Mouse (Mus musculus): ENCODE results near the gene Rhoh. TPM values are rescaled to one million over a fixed set of nuclear protein-coding genes. Genes with fewer than 3 reads are reported as not detected.

Gene Rhoh
- polyA plus RNA-seq, 1 experiment from 2014 or later: 16.8 TPM

DNA sequence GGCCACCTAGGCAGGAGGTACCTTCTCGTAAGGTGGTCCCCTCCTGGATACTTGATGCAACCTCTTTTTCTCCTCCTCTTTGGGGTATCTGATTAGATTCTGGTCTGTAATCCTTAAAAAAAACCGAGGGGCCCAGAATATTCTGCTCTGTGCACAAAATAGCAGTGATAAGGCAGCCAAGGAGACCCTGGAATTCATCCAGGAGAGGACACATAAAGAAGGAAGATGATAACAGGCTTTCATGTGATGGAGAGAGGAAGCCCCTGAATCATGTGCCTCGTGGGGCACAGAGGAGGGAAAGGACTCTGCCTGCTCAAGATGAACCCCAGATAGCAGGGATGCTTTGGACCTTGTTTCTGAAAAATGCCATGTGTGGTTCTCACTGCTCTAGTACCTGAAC is 17.4 kb downstream of the Rhoh start:
- Histone ChIP-seq H3K4me3 (ENCODE audit: low read length) (no peak overlapping the region), H3K9me3 (replicated peaks; ENCODE audit: control insufficient read depth, low read length) (no peaks in the 10 kb centered on the region), H3K36me3 (ENCODE audit: control insufficient read depth, insufficient read depth) (no peaks in the 10 kb centered on the region), H3K27ac (ENCODE audit: low read length) (no peak overlapping the region), H3K9ac (ENCODE audit: low read length) (no peak overlapping the region), H3K27me3 (ENCODE audit: control insufficient read depth, insufficient read depth, low read length) (no peaks in the 10 kb centered on the region), H3K4me2 (ENCODE audit: low read depth, low read length) (no peak overlapping the region), H3K4me1 (ENCODE audit: control insufficient read depth, insufficient read depth, low read length) (no peaks in the 10 kb centered on the region)
- ATAC-seq (replicated peaks; ENCODE audit: extremely low read depth, insufficient read depth, low FRiP score): no peak
- WGBS: 39% methylated on average over 3 of the region's 3 CpGs

DNA sequence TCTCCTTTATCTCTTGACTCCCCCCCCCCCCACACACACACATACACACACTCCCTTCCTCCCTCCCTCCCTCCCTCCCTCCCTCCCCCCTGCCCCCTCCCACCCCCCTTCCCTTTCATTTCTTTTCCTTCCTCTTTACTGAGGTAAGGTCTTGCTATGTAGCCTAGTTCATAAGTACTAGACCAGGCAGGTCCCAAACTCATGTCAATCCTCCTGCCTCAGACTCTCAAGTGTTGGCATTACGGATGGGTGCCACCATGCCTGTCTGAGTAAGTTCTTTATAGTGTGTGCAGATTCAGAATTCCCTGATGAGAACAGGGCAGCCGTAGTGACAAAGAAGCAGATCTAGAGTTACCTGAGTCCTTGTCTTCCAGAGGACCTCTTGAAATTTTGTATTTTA is 20.2 kb downstream of the Rhoh start:
- Histone ChIP-seq H3K9ac (ENCODE audit: low read length) (no peak overlapping the region), H3K27ac (ENCODE audit: low read length) (no peak overlapping the region), H3K4me1 (ENCODE audit: control insufficient read depth, insufficient read depth, low read length) (no peaks in the 10 kb centered on the region), H3K9me3 (replicated peaks; ENCODE audit: control insufficient read depth, low read length) (no peaks in the 10 kb centered on the region), H3K4me2 (ENCODE audit: low read depth, low read length) (no peak overlapping the region), H3K36me3 (ENCODE audit: control insufficient read depth, insufficient read depth) (no peaks in the 10 kb centered on the region), H3K27me3 (ENCODE audit: control insufficient read depth, insufficient read depth, low read length) (no peaks in the 10 kb centered on the region), H3K4me3 (ENCODE audit: low read length) (no peak overlapping the region)
- WGBS: 95% methylated on average over 2 of the region's 2 CpGs
- ATAC-seq (replicated peaks; ENCODE audit: extremely low read depth, insufficient read depth, low FRiP score): no peak

DNA sequence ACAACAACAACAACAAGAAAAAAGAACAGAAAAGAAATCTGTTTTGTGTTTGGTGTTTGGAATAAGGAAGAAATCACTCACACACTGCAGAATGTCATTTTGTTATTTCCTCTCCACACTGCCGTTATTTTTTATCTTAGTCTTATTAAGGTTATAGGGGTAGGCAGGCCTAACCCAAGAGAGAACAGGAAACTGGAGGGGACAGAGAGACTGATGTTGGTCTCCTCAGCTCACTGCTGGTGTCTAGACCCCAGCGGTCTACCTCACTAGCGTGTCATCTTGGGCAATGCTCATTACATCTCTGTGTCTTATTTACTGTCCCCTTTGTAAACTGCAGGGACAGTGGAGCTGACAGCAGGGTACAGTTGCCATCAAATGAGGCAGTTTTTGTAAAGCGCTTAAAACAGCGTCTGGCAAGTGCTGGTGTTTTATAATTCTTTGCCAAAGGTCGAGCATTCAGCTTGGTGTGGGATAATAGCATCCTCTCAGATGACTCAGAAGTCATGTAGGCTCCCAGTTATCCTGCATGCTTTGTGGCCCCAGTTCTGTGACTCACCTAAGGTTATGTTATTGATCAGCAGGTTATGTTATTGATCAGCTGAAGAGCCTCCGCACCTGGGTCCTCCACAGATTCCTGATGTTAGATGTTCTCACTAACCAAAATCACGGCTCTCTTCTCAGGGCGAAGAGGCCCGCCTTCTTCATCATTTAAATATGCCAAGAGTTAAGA is 21.6 kb downstream of the Rhoh start:
- H3K36me3 ChIP-seq (ENCODE audit: control insufficient read depth, insufficient read depth): no peaks in the 10 kb centered on the region
- no peak overlapping the region for H3K4me2 ChIP-seq (ENCODE audit: low read depth, low read length)
- WGBS: 82% methylated on average over 10 of the region's 10 CpGs
- no peak overlapping the region for H3K4me3 ChIP-seq (ENCODE audit: low read length)
- no peaks in the 10 kb centered on the region for H3K27me3 ChIP-seq (ENCODE audit: control insufficient read depth, insufficient read depth, low read length)
- H3K9me3 ChIP-seq (replicated peaks; ENCODE audit: control insufficient read depth, low read length): no peaks in the 10 kb centered on the region
- H3K4me1 ChIP-seq (ENCODE audit: control insufficient read depth, insufficient read depth, low read length): no peaks in the 10 kb centered on the region
- no peak overlapping the region for H3K9ac ChIP-seq (ENCODE audit: low read length)
- ATAC-seq (replicated peaks; ENCODE audit: extremely low read depth, insufficient read depth, low FRiP score): no peak
- H3K27ac ChIP-seq (ENCODE audit: low read length): no peak overlapping the region

DNA sequence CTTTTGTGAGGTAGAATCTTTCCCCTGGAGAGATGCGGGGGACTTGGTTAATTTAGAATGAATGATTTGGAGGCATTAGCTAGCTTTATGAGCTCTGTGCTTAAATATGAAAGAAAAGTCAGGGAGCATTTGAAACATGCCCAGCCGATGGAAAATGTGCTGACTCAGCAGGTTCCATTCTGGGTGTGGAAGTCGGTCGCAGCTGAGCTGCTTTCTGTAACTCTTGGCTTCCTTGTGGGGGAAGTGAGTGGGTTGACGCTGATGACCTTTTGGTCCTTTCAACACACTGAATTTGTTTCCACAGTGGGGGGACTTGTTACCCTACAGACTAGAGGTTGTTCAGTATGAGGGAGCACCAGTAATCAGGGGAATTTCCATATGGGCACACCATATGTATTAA is 22.3 kb downstream of the Rhoh start:
- Histone ChIP-seq H3K9me3 (replicated peaks; ENCODE audit: control insufficient read depth, low read length) (no peaks in the 10 kb centered on the region), H3K27ac (ENCODE audit: low read length) (no peak overlapping the region), H3K4me1 (ENCODE audit: control insufficient read depth, insufficient read depth, low read length) (no peaks in the 10 kb centered on the region; the same call in 1 of the 2 replicates), H3K27me3 (ENCODE audit: control insufficient read depth, insufficient read depth, low read length) (no peaks in the 10 kb centered on the region), H3K9ac (ENCODE audit: low read length) (no peak overlapping the region), H3K4me2 (ENCODE audit: low read depth, low read length) (no peak overlapping the region), H3K4me3 (ENCODE audit: low read length) (no peak overlapping the region), H3K36me3 (ENCODE audit: control insufficient read depth, insufficient read depth) (no peaks in the 10 kb centered on the region)
- 46% methylated on average over 5 of the region's 5 CpGs for WGBS
- ATAC-seq (replicated peaks; ENCODE audit: extremely low read depth, insufficient read depth, low FRiP score): no peak

DNA sequence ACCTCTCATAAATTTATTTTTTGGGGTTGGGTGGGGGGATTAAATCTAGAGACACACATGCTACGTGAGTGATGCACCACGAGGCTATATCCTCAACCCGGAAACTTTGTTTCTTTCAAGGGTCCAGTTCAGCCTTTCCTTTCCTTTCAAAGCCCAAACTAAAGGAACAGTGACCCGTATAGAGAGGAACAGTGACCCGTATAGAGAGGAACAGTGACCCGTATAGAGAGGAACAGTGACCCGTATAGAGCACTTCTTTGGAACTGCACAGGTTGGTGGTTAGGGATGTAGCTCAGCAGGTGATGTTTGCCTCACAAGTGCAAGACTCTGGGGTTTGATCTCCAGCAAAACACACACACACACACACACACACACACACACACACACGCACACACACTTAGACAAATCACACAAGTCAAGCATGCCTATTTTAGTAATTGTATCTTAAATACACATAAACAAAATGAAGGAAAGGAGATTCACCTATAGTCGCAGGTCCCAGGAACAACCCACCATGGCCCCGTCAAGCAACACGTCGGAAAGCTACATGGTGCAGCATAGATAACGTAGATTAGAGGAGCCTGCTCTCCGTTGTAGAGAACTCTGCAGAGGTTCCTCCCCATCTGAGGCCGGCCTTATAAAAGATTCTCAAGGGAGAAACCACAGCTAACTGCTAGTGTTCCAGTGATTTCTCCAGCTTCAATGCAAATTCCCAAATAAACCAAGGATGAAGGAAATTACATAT is 24.9 kb downstream of the Rhoh start:
- H3K4me1 ChIP-seq (ENCODE audit: control insufficient read depth, insufficient read depth, low read length): peaks cover 8% of the 10 kb centered on the region
- H3K27me3 ChIP-seq (ENCODE audit: control insufficient read depth, insufficient read depth, low read length): no peaks in the 10 kb centered on the region
- no peaks in the 10 kb centered on the region for H3K9me3 ChIP-seq (replicated peaks; ENCODE audit: control insufficient read depth, low read length)
- H3K36me3 ChIP-seq (ENCODE audit: control insufficient read depth, insufficient read depth): no peaks in the 10 kb centered on the region
- H3K4me3 ChIP-seq (ENCODE audit: low read length): no peak overlapping the region
- H3K9ac ChIP-seq (ENCODE audit: low read length): no peak overlapping the region
- no peak overlapping the region for H3K4me2 ChIP-seq (ENCODE audit: low read depth, low read length)
- 75% methylated on average over 15 of the region's 15 CpGs for WGBS
- no peak overlapping the region for H3K27ac ChIP-seq (ENCODE audit: low read length)
- ATAC-seq (replicated peaks; ENCODE audit: extremely low read depth, insufficient read depth, low FRiP score): no peak

DNA sequence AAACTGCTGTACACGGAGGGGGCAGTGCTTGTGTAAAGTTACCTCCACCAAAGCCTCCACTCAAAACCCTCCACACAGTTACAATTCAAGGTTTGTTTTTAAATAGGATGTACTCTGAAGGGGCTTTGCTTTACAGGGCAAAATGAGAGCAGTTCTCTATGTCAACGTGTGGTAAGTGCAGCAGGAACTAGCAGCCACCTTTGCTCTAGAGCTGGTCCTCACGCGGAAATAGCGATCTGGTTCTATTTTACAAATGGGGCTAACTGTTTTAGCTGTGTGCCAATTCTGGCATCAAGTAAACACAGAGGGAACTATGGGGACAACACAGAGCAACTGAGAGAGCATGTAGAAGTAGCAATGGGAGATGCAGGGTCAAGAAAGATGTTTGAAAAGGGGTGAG is 27.1 kb downstream of the Rhoh start:
- Histone ChIP-seq H3K4me3 (ENCODE audit: low read length) (no peak overlapping the region), H3K9me3 (replicated peaks; ENCODE audit: control insufficient read depth, low read length) (no peaks in the 10 kb centered on the region), H3K27ac (ENCODE audit: low read length) (no peak overlapping the region), H3K4me2 (ENCODE audit: low read depth, low read length) (no peak overlapping the region), H3K4me1 (ENCODE audit: control insufficient read depth, insufficient read depth, low read length) (peaks cover 8% of the 10 kb centered on the region), H3K9ac (ENCODE audit: low read length) (no peak overlapping the region), H3K27me3 (ENCODE audit: control insufficient read depth, insufficient read depth, low read length) (no peaks in the 10 kb centered on the region), H3K36me3 (ENCODE audit: control insufficient read depth, insufficient read depth) (no peaks in the 10 kb centered on the region)
- WGBS: 87% methylated on average over 5 of the region's 5 CpGs
- ATAC-seq (replicated peaks; ENCODE audit: extremely low read depth, insufficient read depth, low FRiP score): no peak

DNA sequence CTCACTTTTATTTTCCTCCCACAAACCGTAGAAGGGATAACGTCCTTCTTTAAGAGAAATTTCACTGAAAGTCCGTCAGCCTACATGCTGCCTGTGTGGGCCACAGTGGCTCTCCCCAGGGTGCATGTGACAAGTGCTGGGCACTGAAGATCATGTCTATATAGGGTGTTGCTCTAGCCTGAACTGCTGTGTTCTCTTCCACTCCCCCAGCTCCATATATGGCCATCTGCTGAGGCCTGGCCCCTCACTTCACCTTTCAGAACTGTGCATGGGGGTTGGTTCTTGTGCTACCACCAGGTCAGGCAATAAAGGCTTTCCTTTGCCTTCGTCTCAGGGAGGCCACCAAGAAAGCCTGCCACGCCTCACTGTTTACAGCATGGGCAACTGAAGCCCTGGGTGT is 28.0 kb downstream of the Rhoh start:
- Histone ChIP-seq H3K4me3 (ENCODE audit: low read length) (no peak overlapping the region), H3K9me3 (replicated peaks; ENCODE audit: control insufficient read depth, low read length) (no peaks in the 10 kb centered on the region), H3K9ac (ENCODE audit: low read length) (no peak overlapping the region), H3K4me2 (ENCODE audit: low read depth, low read length) (no peak overlapping the region), H3K36me3 (ENCODE audit: control insufficient read depth, insufficient read depth) (no peaks in the 10 kb centered on the region), H3K4me1 (ENCODE audit: control insufficient read depth, insufficient read depth, low read length) (peaks cover 8% of the 10 kb centered on the region), H3K27ac (ENCODE audit: low read length) (no peak overlapping the region), H3K27me3 (ENCODE audit: control insufficient read depth, insufficient read depth, low read length) (no peaks in the 10 kb centered on the region)
- WGBS: 63% methylated on average over 5 of the region's 5 CpGs
- ATAC-seq (replicated peaks; ENCODE audit: extremely low read depth, insufficient read depth, low FRiP score): 0 out of 2 replicates have a peak, but pooled peaks have one; percentile 78

DNA sequence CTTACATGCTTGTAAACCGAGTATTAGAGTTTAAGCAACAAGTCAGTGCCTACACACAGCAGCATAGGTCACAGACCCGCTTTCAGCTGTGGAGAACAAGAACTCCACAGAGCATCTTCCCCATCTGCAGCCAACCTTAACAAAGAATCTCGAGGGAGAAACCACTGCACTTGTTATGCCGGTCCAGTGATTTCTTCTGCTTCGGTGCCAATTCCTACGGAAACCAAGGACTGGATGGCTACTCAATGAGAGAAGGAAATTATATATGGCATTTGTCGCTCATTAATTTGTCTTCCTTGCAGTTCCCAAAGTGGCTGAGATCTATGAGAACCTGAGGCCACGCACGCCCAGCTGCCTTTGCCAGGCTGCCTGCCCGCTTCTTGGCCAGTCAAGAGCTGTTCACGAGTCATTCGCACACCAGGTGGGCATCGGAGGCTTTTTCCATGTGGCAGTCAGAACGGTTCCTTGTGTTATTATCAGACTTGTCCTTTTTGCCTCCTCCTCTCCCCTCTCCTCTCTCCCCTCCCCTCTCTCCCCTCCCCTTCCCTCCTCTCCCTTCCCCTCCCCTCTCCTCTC is 30.3 kb downstream of the Rhoh start:
- no peak overlapping the region for H3K9ac ChIP-seq (ENCODE audit: low read length)
- ATAC-seq (replicated peaks; ENCODE audit: extremely low read depth, insufficient read depth, low FRiP score): no peak
- H3K36me3 ChIP-seq (ENCODE audit: control insufficient read depth, insufficient read depth): no peaks in the 10 kb centered on the region
- 85% methylated on average over 14 of the region's 14 CpGs for WGBS
- H3K4me1 ChIP-seq (ENCODE audit: control insufficient read depth, insufficient read depth, low read length): peaks cover 24% of the 10 kb centered on the region
- H3K27me3 ChIP-seq (ENCODE audit: control insufficient read depth, insufficient read depth, low read length): no peaks in the 10 kb centered on the region
- no peak overlapping the region for H3K4me2 ChIP-seq (ENCODE audit: low read depth, low read length)
- H3K9me3 ChIP-seq (replicated peaks; ENCODE audit: control insufficient read depth, low read length): no peaks in the 10 kb centered on the region
- H3K27ac ChIP-seq (ENCODE audit: low read length): no peak overlapping the region
- H3K4me3 ChIP-seq (ENCODE audit: low read length): no peak overlapping the region

DNA sequence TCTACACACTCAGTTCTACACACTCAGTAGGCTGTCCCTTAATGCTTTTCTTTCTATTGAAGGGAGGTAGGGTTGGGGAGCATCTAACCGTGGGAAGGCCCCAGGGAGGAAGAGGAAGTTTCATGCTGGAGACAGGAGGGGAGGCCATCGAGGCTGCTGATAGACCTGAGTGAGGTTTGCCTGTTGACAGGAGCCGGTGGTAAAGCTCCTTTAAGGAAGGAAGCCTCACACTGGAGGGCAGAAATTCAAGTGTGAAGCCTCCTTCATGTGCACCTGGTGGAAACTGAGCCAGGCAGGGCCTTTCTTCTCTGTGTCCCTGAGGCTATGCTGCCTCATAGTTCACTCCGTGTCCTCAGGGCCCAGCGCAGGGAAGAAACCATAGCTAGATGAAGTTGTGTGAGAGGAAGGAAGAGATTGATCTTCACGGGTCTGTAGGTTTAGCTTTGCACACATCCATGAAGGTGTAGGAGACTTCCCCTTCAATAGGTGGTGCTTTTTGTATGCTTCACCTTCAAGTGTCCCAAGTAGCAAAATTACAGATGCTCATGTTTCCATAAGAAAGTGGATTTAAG is 34.2 kb downstream of the Rhoh start:
- 63% methylated on average over 6 of the region's 6 CpGs for WGBS

More for the DNA sequence above, 34.2 kb downstream of the Rhoh start:
- Histone ChIP-seq H3K9ac (ENCODE audit: low read length) (no peak overlapping the region), H3K4me3 (ENCODE audit: low read length) (no peak overlapping the region), H3K36me3 (ENCODE audit: control insufficient read depth, insufficient read depth) (no peaks in the 10 kb centered on the region), H3K27me3 (ENCODE audit: control insufficient read depth, insufficient read depth, low read length) (no peaks in the 10 kb centered on the region), H3K9me3 (replicated peaks; ENCODE audit: control insufficient read depth, low read length) (no peaks in the 10 kb centered on the region), H3K27ac (ENCODE audit: low read length) (peak overlapping the region; percentile 66; the same call in 1 of the 2 replicates), H3K4me1 (ENCODE audit: control insufficient read depth, insufficient read depth, low read length) (peaks cover 21% of the 10 kb centered on the region), H3K4me2 (ENCODE audit: low read depth, low read length) (no peak overlapping the region)
- no peak; the same call in 1 of the 2 replicates for ATAC-seq (replicated peaks; ENCODE audit: extremely low read depth, insufficient read depth, low FRiP score)
